Mouse (Mus musculus): ENCODE results near the gene Camk1d. TPM values are rescaled to one million over a fixed set of nuclear protein-coding genes. Genes with fewer than 3 reads are reported as not detected.

The Camk1d gene
- polyA plus RNA-seq, 1 experiment: 1.4 TPM

- 0 out of 2 replicates have a peak, but pooled peaks cover 2% of the 10 kb centered on the region for H3K4me1 ChIP-seq (ENCODE audit: control insufficient read depth, insufficient read depth, low read length)
- TF ChIP-seq POLR2A (IDR thresholded peaks at IDR 0.05; ENCODE audit: control insufficient read depth, low read depth, low read length): no peak
- no peak overlapping the region for H3K27ac ChIP-seq (ENCODE audit: control insufficient read depth, insufficient read depth, low read depth, low read length)
- H3K4me3 ChIP-seq (ENCODE audit: control insufficient read depth, low read depth, low read length): no peak overlapping the region
- H3K36me3 ChIP-seq (ENCODE audit: control insufficient read depth, insufficient read depth, low read length): no peaks in the 10 kb centered on the region
- H3K27me3 ChIP-seq (ENCODE audit: control insufficient read depth, insufficient read depth, low read length): no peaks in the 10 kb centered on the region
Observed at GRCm38 (mm10) chr2:5403850-5404249, 310.5 kb downstream of the Camk1d start.

DNA sequence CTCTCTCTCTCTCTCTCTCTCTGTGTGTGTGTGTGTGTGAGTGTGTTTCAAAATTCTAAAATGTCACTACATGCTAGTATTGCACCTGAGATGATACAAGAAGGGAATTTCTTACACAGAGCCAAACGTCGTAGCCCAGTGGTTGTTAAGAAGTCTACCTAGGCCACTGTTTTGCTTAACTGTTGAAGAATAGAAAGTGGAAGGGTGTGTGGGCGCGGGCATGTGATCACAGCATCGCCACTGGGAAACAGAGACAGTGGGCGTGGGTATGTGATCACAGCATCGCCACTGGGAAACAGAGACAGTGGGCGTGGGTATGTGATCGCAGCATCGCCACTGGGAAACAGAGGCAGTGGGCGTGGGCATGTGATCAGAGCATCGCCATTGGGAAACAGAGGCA lies 312.3 kb downstream of the Camk1d start:
- H3K36me3 ChIP-seq (ENCODE audit: control insufficient read depth, insufficient read depth, low read length): no peaks in the 10 kb centered on the region
- H3K27me3 ChIP-seq (ENCODE audit: control insufficient read depth, insufficient read depth, low read length): no peaks in the 10 kb centered on the region
- H3K4me1 ChIP-seq (ENCODE audit: control insufficient read depth, insufficient read depth, low read length): 0 out of 2 replicates have a peak, but pooled peaks cover 2% of the 10 kb centered on the region
- no peak overlapping the region for H3K27ac ChIP-seq (ENCODE audit: control insufficient read depth, insufficient read depth, low read depth, low read length)
- no peak for TF ChIP-seq POLR2A (IDR thresholded peaks at IDR 0.05; ENCODE audit: control insufficient read depth, low read depth, low read length)
- TF ChIP-seq CTCF (IDR thresholded peaks at IDR 0.05; ENCODE audit: control insufficient read depth, insufficient read depth, insufficient replicate concordance, low read depth, low read length): no peak
- no peak overlapping the region for H3K4me3 ChIP-seq (ENCODE audit: control insufficient read depth, low read depth, low read length)

GRCm38 (mm10) chr2:5398505-5398904 lies 315.8 kb downstream of the Camk1d start:
- Histone ChIP-seq H3K27me3 (ENCODE audit: control insufficient read depth, insufficient read depth, low read length) (no peaks in the 10 kb centered on the region), H3K4me3 (ENCODE audit: control insufficient read depth, low read depth, low read length) (no peak overlapping the region), H3K27ac (ENCODE audit: control insufficient read depth, insufficient read depth, low read depth, low read length) (no peak overlapping the region), H3K4me1 (ENCODE audit: control insufficient read depth, insufficient read depth, low read length) (no peaks in the 10 kb centered on the region), H3K36me3 (ENCODE audit: control insufficient read depth, insufficient read depth, low read length) (no peaks in the 10 kb centered on the region)
- no peak for TF ChIP-seq POLR2A (IDR thresholded peaks at IDR 0.05; ENCODE audit: control insufficient read depth, low read depth, low read length)
- TF ChIP-seq CTCF (IDR thresholded peaks at IDR 0.05; ENCODE audit: control insufficient read depth, insufficient read depth, insufficient replicate concordance, low read depth, low read length): no peak

GRCm38 (mm10) chr2:5398043-5398442 lies 316.3 kb downstream of the Camk1d start:
- no peaks in the 10 kb centered on the region for H3K4me1 ChIP-seq (ENCODE audit: control insufficient read depth, insufficient read depth, low read length)
- TF ChIP-seq CTCF (IDR thresholded peaks at IDR 0.05; ENCODE audit: control insufficient read depth, insufficient read depth, insufficient replicate concordance, low read depth, low read length) (no peak), POLR2A (IDR thresholded peaks at IDR 0.05; ENCODE audit: control insufficient read depth, low read depth, low read length) (no peak)
- no peak overlapping the region for H3K4me3 ChIP-seq (ENCODE audit: control insufficient read depth, low read depth, low read length)
- H3K36me3 ChIP-seq (ENCODE audit: control insufficient read depth, insufficient read depth, low read length): no peaks in the 10 kb centered on the region
- H3K27me3 ChIP-seq (ENCODE audit: control insufficient read depth, insufficient read depth, low read length): no peaks in the 10 kb centered on the region
- no peak overlapping the region for H3K27ac ChIP-seq (ENCODE audit: control insufficient read depth, insufficient read depth, low read depth, low read length)

- Histone ChIP-seq H3K27me3 (ENCODE audit: control insufficient read depth, insufficient read depth, low read length) (no peaks in the 10 kb centered on the region), H3K36me3 (ENCODE audit: control insufficient read depth, insufficient read depth, low read length) (no peaks in the 10 kb centered on the region), H3K4me3 (ENCODE audit: control insufficient read depth, low read depth, low read length) (no peak overlapping the region), H3K27ac (ENCODE audit: control insufficient read depth, insufficient read depth, low read depth, low read length) (no peak overlapping the region), H3K4me1 (ENCODE audit: control insufficient read depth, insufficient read depth, low read length) (no peaks in the 10 kb centered on the region)
- TF ChIP-seq POLR2A (IDR thresholded peaks at IDR 0.05; ENCODE audit: control insufficient read depth, low read depth, low read length): no peak
- no peak for TF ChIP-seq CTCF (IDR thresholded peaks at IDR 0.05; ENCODE audit: control insufficient read depth, insufficient read depth, insufficient replicate concordance, low read depth, low read length)
Observed at GRCm38 (mm10) chr2:5397468-5397867, 316.8 kb downstream of the Camk1d start.

- Histone ChIP-seq H3K4me1 (ENCODE audit: control insufficient read depth, insufficient read depth, low read length) (no peaks in the 10 kb centered on the region; the same call in 1 of the 2 replicates), H3K4me3 (ENCODE audit: control insufficient read depth, low read depth, low read length) (no peak overlapping the region), H3K27ac (ENCODE audit: control insufficient read depth, insufficient read depth, low read depth, low read length) (no peak overlapping the region), H3K36me3 (ENCODE audit: control insufficient read depth, insufficient read depth, low read length) (no peaks in the 10 kb centered on the region), H3K27me3 (ENCODE audit: control insufficient read depth, insufficient read depth, low read length) (no peaks in the 10 kb centered on the region)
- no peak for TF ChIP-seq POLR2A (IDR thresholded peaks at IDR 0.05; ENCODE audit: control insufficient read depth, low read depth, low read length)
- TF ChIP-seq CTCF (IDR thresholded peaks at IDR 0.05; ENCODE audit: control insufficient read depth, insufficient read depth, insufficient replicate concordance, low read depth, low read length): no peak
Observed at GRCm38 (mm10) chr2:5396415-5396814, 317.9 kb downstream of the Camk1d start.

GRCm38 (mm10) chr2:5395873-5396272 lies 318.4 kb downstream of the Camk1d start:
- Histone ChIP-seq H3K4me3 (ENCODE audit: control insufficient read depth, low read depth, low read length) (no peak overlapping the region), H3K27me3 (ENCODE audit: control insufficient read depth, insufficient read depth, low read length) (no peaks in the 10 kb centered on the region), H3K4me1 (ENCODE audit: control insufficient read depth, insufficient read depth, low read length) (no peaks in the 10 kb centered on the region; the same call in 1 of the 2 replicates), H3K27ac (ENCODE audit: control insufficient read depth, insufficient read depth, low read depth, low read length) (no peak overlapping the region), H3K36me3 (ENCODE audit: control insufficient read depth, insufficient read depth, low read length) (no peaks in the 10 kb centered on the region)
- TF ChIP-seq CTCF (IDR thresholded peaks at IDR 0.05; ENCODE audit: control insufficient read depth, insufficient read depth, insufficient replicate concordance, low read depth, low read length): no peak
- no peak for TF ChIP-seq POLR2A (IDR thresholded peaks at IDR 0.05; ENCODE audit: control insufficient read depth, low read depth, low read length)

GRCm38 (mm10) chr2:5392921-5393320 lies 321.4 kb downstream of the Camk1d start:
- Histone ChIP-seq H3K27me3 (ENCODE audit: control insufficient read depth, insufficient read depth, low read length) (no peaks in the 10 kb centered on the region), H3K4me1 (ENCODE audit: control insufficient read depth, insufficient read depth, low read length) (no peaks in the 10 kb centered on the region; the same call in 1 of the 2 replicates), H3K4me3 (ENCODE audit: control insufficient read depth, low read depth, low read length) (no peak overlapping the region), H3K27ac (ENCODE audit: control insufficient read depth, insufficient read depth, low read depth, low read length) (no peak overlapping the region), H3K36me3 (ENCODE audit: control insufficient read depth, insufficient read depth, low read length) (no peaks in the 10 kb centered on the region)
- TF ChIP-seq POLR2A (IDR thresholded peaks at IDR 0.05; ENCODE audit: control insufficient read depth, low read depth, low read length): no peak
- TF ChIP-seq CTCF (IDR thresholded peaks at IDR 0.05; ENCODE audit: control insufficient read depth, insufficient read depth, insufficient replicate concordance, low read depth, low read length): no peak

All from testis, adult 2 months (tissue).